Mouse (Mus musculus) kidney, postnatal 10 days (tissue): ENCODE results near the gene Man2a1.

Experiments
- DNase-seq: peaks from one replicate; pipeline ENCODE4 v3.0.0; 2021; ENCODE audit warnings: mixed read lengths

Gene Man2a1

GRCm38 (mm10) chr17:64764175-64765122, 163.9 kb downstream of the Man2a1 start:
- no peak for DNase-seq

DNA sequence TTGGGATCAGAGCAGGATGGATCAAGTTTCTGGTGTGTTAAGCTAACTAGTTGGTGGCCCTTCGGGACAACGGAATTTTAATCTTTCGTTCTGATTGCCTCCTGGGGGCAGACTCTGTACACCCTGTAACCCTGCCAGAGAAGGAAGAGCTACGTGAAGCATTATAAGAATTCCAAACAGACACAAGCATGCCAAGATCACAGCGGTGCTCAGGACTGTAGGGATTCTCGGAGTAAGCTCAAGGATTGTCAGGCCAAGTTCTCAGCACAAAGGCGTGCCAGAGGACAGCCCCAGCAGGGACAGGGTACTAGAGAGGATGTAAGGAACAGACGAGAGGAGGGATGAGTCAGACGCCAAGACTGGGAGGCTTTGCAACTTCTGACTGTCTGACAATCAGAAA, 164.8 kb downstream of the Man2a1 start:
- DNase-seq = no peak

GRCm38 (mm10) chr17:64766507-64766906, 166.0 kb downstream of the Man2a1 start:
- no peak for DNase-seq

DNA sequence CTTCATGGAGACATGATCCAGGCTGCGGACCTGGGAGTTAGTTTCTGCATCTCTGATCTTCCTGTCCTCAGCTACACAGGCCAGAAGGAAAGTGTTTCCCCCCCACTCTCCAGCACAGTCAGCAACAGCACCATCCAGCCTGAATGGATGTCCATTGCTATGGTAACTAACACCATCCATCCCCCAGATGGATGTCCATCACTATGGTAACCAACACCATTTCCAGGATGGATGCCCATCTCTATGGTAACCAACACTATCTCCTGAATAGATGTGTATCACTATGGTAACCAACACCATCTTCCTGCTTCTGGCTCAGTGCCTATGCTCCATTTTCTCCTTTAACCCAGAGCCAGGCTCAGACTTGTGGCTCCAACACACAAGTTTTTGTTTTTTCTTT, 169.7 kb downstream of the Man2a1 start:
- no peak for DNase-seq

GRCm38 (mm10) chr17:64772611-64773010, 172.1 kb downstream of the Man2a1 start:
- no peak for DNase-seq

DNA sequence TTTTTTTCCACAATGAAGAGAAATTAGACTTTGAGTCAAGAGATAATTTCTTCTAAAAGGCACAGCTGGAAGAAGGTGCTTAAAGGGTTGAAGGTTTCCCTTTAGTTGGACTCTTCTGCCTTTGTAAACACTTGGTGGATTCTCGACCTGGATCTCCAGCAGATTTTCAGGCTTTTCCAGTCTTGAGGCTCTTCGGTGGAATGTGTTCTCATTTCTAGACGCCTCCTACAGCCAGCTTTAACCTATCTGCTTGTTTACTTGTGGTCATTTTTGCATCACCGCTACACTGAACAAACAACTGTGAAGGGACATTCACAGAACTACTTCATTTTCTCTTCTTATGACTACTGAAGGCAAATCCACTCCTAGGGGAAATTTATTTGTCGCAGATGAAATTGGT, 173.7 kb downstream of the Man2a1 start:
- DNase-seq = no peak

DNA sequence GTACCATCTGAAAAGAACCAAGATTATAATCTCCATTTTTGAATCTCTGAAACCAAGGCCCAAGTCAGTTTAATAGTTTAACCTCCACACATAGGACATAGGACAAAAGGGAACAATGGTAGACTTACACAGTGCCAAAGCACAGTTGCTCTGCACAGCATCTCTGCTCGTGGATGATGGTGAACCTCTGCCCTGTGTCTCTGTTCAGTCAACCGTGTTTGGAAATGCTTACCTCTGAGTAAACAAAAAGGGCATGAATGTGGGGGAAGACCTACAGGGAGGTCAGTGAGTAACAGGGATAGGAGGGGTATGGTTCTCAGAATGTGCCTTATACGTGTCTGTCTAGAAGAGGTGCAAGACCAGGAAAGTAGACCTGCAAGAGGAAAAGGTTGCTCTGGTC, 177.8 kb downstream of the Man2a1 start:
- DNase-seq = no peak

DNA sequence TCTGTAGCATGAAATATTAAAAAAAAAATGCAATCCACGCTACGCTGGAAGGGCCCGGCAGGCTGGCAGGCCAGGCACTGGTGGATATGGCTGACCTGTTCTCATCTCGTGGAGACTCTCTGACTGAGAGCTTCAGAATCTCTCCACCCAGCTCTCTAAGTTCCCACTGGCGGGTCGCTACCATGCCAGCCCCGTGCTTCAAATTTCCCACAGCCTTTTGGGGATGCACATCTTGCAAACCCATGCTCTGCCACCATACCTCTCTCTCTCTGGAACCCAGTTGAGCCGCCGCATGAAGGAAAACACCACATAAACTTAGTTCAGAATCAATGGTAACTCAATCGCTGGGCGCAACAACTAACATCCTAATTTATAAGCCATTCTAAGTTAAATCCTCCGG, 178.2 kb downstream of the Man2a1 start:
- no peak for DNase-seq

DNA sequence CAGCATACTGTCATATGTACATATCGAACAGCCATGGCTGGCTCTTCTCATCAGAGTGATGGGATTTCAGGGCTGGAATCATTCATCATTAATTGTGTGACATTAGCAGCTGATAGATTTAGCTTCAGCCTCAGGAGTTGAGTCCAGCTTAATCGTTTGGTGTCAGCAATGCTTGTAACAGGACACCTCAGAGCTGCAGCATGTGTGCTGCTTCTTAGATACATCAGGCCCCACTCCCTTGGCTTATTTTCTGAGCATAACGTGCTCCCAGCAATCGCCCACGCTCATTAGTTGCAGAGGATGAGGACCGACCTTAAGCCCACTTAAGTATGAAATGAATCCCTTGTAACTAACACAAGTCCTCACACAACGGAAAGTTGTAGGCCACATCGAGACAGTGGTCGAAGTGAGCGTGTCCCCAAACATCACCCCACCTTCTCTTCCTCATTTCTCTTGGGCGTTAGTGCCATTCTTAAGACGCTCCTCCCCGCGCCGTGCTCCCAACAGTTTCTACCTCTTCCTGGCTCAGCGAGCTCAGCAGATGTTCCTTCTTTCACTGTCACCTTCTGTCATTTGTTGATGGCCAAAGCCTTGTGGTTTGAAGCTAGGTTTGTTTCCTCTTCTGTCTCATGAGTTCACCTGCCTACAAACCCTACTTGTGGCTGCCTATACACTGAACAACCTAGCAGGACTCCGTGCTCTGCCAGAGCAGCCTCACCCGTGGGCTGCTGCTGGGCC, 180.4 kb downstream of the Man2a1 start:
- DNase-seq = no peak

GRCm38 (mm10) chr17:64782307-64782706, 181.8 kb downstream of the Man2a1 start:
- no peak for DNase-seq

GRCm38 (mm10) chr17:64785961-64786360, 185.4 kb downstream of the Man2a1 start:
- no peak for DNase-seq

DNA sequence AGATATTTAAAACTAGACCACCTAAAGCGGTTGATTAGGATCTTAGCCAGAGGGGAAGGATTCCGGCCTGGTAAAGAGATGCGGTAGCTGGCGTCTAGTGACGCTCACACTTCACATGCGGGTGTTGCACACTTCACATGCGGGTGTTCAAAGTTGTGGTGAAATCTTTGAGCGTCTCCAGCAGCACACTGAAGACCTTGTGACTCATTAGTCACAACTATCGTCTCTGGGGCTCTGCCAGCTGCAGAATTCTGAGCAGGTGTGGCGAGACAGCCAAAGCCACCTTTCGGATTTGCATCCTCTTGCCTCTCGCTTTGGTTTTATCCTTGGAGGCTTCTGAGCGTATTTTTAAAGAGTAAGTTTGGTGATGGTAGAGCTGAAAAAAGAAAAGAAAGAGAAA, 187.8 kb downstream of the Man2a1 start:
- no peak for DNase-seq

DNA sequence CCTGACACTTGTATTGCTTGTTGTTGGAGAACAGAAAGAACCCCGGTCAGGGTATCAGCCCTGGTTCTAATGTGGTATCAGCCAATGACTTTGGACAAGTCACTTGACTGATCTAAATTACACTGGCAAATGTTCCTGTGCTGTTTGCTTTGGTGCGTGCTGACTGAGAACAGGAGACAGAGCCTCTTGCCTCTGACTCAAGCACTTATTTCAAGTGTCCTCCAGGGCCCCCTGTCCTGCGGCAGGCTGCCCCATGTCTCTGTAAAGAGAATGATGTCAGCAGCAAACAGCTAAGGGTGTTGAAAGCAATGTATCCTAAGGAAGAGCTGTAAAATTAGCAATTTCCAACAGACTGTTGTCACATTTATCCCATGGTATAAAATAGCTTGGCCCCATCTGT, 188.6 kb downstream of the Man2a1 start:
- DNase-seq = no peak

- DNase-seq = no peak
Measured at GRCm38 (mm10) chr17:64792076-64792475, 191.5 kb downstream of the Man2a1 start.

GRCm38 (mm10) chr17:64792623-64793022, 192.1 kb downstream of the Man2a1 start:
- DNase-seq = no peak

- no peak for DNase-seq
Measured at GRCm38 (mm10) chr17:64802168-64802955, 201.8 kb downstream of the Man2a1 start.

GRCm38 (mm10) chr17:64802956-64803275, 202.4 kb downstream of the Man2a1 start:
- no peak for DNase-seq
